Mouse (Mus musculus) heart, embryonic 16.5 days (tissue): ENCODE data around the gene Ube2m. TPM values are rescaled to one million over a fixed set of nuclear protein-coding genes. Genes with fewer than 3 reads are reported as not detected.

ENCODE experiments used
- ATAC-seq: fragments of 200-750 bp; cut with Nextera tagmentation; replicated peaks from 2 replicates; pipeline ENCODE4 v1.8.0; 2017; ENCODE audit warnings: moderate number of reproducible peaks; ENCODE audit not compliant: insufficient read depth, low FRiP score; ENCODE audit errors: extremely low read depth
- H3K27ac ChIP-seq: fragments of 300-500 bp; sonication (generic); 2 replicates; pipeline ENCODE4 v1.5.1; 2014; ENCODE audit warnings: mild to moderate bottlenecking, low read length, control low read depth, moderate library complexity
- H3K27me3 ChIP-seq: fragments of 300-500 bp; sonication (generic); 2 replicates; pipeline ENCODE4 v1.6.1; 2014; ENCODE audit warnings: low read length, mixed read lengths; ENCODE audit not compliant: control insufficient read depth, insufficient read depth
- H3K36me3 ChIP-seq: fragments of 300-500 bp; sonication (generic); 2 replicates; pipeline ENCODE4 v1.6.1; 2014; ENCODE audit not compliant: control insufficient read depth, insufficient read depth
- H3K4me1 ChIP-seq: fragments of 300-500 bp; sonication (generic); 2 replicates; pipeline ENCODE4 v1.6.1; 2014; ENCODE audit warnings: low read length, mixed read lengths; ENCODE audit not compliant: control insufficient read depth, insufficient read depth
- H3K4me2 ChIP-seq: fragments of 300-500 bp; sonication (generic); 2 replicates; pipeline ENCODE4 v1.6.1; 2014; ENCODE audit warnings: low read depth, mild to moderate bottlenecking, control low read depth, low read length
- H3K4me3 ChIP-seq: fragments of 300-500 bp; sonication (generic); 2 replicates; pipeline ENCODE4 v1.5.1; 2014; ENCODE audit warnings: mild to moderate bottlenecking, control low read depth, low read length
- H3K9ac ChIP-seq: fragments of 300-500 bp; sonication (generic); 2 replicates; pipeline ENCODE4 v1.6.1; 2014; ENCODE audit warnings: low read length, control low read depth
- H3K9me3 ChIP-seq: fragments of 300-500 bp; sonication (generic); replicated peaks from 2 replicates; pipeline ENCODE4 v1.6.1; 2016; ENCODE audit warnings: low read length; ENCODE audit not compliant: control insufficient read depth
- WGBS: fragments of 180-500 bp; shearing (Covaris S2); extraction: QIAGEN DNeasy Blood & Tissue Kit; methylation state at CpG from one replicate; pipeline ENCODE4 v1.1.7; 2014; 5-methylcytosine and 5-hydroxymethylcytosine counted together
- polyA plus RNA-seq: library from polyadenylated mRNA; unstranded; fragments of >200 nt; fragmentation: Nextera tagmentation; extraction: Ambion mirVana; gene quantifications from 2 replicates; pipeline ENCODE4 v1.2.1, GENCODE M21; 2015

The Ube2m gene
- polyA plus RNA-seq, 1 experiment from 2014 or later: 49.0 TPM

DNA sequence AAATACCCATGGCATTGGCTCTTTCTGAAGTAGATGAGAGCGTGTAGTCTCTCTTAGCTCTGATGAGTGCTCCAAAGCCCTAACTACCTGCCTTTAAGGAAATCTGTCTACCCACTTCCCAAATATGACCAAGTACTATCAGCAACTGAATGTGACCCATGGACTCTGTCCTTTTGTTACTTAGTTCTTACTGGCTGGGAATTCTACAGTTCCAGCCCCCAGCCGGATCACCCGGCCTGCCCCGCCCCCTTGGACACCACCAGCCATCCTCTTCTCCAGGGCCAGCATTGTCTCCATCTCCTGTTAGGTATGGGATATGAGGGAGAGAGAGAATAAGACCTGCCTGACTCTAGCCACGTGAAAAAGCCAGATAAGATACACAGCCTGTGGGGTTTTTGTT lies 40.0 kb downstream of the Ube2m start, which contains the start of gene Slc27a5:
Gene Slc27a5 (minus strand): TSS at position 140 of the 400 bp plus-strand sequence.
- 73% methylated on average over 5 of the region's 5 CpGs for WGBS
- Histone ChIP-seq H3K4me2 (no peak within 1 kb of the TSS), H3K9ac (no peak within 1 kb of the TSS), H3K4me1 (no peaks in the 10 kb centered on the region), H3K36me3 (no peaks in the 10 kb centered on the region), H3K4me3 (no peak within 1 kb of the TSS), H3K27me3 (no peaks in the 10 kb centered on the region), H3K9me3 (no peaks in the 10 kb centered on the region), H3K27ac (no peak within 1 kb of the TSS)
- no peak for ATAC-seq

DNA sequence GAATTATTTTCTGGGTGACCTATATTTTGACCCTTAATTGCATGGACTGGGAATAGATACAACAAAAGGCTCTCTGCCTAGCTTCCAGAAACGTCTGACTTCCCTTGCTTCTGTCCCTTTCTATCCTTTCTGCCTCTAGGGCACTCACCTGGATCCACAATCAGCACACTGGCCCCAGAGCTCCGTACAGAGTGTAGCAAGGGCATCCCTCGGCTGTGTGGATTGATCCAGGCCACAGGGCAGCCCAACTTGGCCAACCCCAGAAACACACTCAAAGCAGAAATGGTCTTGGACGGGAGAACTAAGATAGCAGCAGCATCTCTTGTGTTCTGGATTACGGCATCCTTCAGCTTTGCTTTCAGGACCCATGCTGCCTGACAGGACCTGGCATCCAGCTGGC lies 40.8 kb downstream of the Ube2m start:
- ATAC-seq: no peak
- H3K9me3 ChIP-seq: no peaks in the 10 kb centered on the region
- no peak overlapping the region for H3K4me3 ChIP-seq
- H3K4me1 ChIP-seq: no peaks in the 10 kb centered on the region
- no peaks in the 10 kb centered on the region for H3K36me3 ChIP-seq
- no peak overlapping the region for H3K4me2 ChIP-seq
- no peak overlapping the region for H3K9ac ChIP-seq
- no peaks in the 10 kb centered on the region for H3K27me3 ChIP-seq
- 55% methylated on average over 5 of the region's 5 CpGs for WGBS
- no peak overlapping the region for H3K27ac ChIP-seq

DNA sequence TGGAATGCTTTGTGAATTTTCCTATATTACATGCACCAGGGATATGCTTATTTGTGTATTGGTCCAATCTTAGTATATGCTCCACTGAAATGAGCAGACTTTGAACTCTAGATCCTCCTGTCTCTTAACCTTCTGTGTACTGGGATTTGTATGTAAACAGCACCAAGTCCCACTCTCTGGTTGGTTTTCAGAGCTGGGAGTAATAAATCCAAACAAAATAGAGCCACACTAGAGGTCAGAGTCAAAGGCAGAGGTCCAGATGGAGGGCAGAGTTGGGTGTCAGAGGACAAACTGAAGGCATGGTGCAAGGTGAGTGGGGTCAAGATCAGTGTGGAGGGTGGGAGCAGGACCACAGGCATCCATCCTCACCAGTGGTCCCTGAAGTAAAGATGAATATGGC lies 42.2 kb downstream of the Ube2m start:
- Histone ChIP-seq H3K4me3 (no peak overlapping the region), H3K9ac (no peak overlapping the region), H3K4me1 (no peaks in the 10 kb centered on the region), H3K36me3 (no peaks in the 10 kb centered on the region), H3K4me2 (no peak overlapping the region), H3K27ac (no peak overlapping the region), H3K9me3 (no peaks in the 10 kb centered on the region), H3K27me3 (no peaks in the 10 kb centered on the region)
- no peak for ATAC-seq

DNA sequence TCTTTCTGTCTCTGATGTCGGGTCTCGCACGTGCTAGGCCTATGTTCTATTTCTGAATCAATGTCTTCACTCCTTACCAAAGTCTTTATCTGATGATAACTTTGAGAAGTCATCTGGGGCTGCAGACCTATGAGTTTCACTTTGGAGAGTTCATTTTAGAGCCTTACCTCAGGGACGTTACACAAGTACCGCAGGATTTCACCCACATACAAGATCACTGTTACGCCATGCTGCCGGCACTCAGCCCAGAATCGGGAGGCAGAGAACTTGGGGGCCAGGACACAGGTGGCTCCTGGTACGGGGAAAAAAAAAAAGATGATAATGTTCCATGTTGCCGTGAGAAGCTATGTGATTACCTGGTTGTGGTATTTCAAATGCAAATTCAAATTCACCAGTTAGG lies 44.9 kb downstream of the Ube2m start:
- H3K9me3 ChIP-seq: no peaks in the 10 kb centered on the region
- 80% methylated on average over 10 of the region's 10 CpGs for WGBS
- H3K27ac ChIP-seq: no peak overlapping the region
- no peaks in the 10 kb centered on the region for H3K4me1 ChIP-seq
- no peaks in the 10 kb centered on the region for H3K27me3 ChIP-seq
- no peak overlapping the region for H3K9ac ChIP-seq
- H3K4me3 ChIP-seq: no peak overlapping the region
- H3K4me2 ChIP-seq: no peak overlapping the region
- H3K36me3 ChIP-seq: no peaks in the 10 kb centered on the region
- no peak for ATAC-seq

DNA sequence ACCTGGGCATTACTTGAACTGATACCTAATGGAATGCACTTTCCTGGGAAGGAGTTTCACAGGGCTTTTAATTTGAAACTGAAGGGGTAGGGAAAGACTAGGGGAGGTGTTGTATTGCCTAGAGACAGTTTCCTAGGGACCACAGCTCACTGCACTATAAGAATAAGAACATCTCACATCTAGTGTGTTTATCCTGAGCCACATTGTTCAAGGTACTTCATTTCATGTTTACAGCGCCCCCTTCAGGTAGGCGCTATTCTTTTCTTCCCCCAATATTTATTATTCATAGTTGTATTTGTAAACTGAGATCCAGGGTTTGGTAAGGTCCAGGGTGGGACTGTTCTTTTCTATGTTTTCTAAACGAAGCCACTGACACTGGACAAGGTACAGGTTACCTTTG lies 45.9 kb downstream of the Ube2m start:
- no peaks in the 10 kb centered on the region for H3K4me1 ChIP-seq

DNA sequence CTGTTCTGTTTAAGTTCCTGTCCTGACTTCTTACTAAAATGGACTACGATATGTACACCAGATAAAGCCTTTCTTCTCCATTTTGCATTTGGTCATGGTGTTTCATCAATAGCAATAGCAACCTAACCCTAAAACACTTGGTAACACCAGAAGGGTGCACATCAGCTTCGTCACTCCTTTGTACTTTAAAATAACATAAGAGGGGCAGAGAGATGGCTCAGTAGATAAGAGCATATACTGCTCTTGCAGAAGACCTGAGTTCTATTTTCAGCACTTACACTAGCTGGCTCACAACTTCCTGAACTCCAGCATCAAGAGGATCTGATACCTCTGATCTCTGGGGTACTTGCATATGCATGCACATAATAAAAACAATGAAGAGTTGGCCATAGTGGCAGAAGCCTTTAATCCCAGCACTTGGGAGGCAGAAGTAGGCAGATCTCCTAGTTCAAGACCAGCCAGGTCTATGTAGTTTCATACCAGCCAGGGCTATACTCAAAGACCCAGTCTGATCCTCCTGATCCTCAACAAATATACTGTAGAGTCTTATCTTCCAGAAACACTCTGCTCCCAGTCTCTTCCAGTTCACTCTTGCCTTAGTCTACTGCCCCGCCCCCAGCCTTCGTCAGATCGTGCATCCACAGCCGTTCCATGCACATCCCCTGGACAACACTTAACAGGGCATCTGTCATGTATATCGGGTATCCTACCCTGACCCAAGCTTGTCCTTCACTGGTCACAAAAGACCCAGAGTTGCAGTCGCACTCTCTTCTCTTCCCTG lies 50.5 kb downstream of the Ube2m start:
- ATAC-seq: no peak

More for the DNA sequence above, 45.9 kb downstream of the Ube2m start:
- Histone ChIP-seq H3K4me2 (no peak overlapping the region), H3K4me3 (no peak overlapping the region), H3K27ac (no peak overlapping the region), H3K9me3 (no peaks in the 10 kb centered on the region), H3K9ac (no peak overlapping the region), H3K27me3 (no peaks in the 10 kb centered on the region), H3K36me3 (no peaks in the 10 kb centered on the region)
- WGBS: 3% methylated on average over 3 of the region's 3 CpGs
- ATAC-seq: no peak

DNA sequence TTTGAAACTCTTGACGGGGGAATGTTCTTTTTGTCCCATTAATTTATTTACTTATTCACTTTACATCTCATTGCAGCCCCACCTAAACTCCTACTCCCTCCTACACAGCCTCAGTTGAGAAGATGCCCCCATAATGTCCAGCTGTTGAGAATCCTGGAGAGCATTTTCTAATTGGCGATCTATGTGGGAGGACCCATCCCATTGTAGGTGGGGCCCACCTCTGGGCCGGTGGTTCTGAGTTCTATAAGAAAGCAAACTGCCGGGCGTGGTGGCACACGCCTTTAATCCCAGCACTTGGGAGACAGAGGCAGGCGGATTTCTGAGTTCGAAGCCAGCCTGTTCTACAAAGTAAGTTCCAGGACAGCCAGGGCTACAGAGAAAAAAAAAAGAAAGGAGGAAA lies 51.2 kb downstream of the Ube2m start:
- 77% methylated on average over 8 of the region's 8 CpGs for WGBS
- no peak for ATAC-seq
- Histone ChIP-seq H3K27me3 (no peaks in the 10 kb centered on the region), H3K9ac (no peak overlapping the region), H3K4me2 (no peak overlapping the region), H3K4me3 (no peak overlapping the region), H3K9me3 (no peaks in the 10 kb centered on the region), H3K27ac (no peak overlapping the region), H3K4me1 (no peaks in the 10 kb centered on the region), H3K36me3 (no peaks in the 10 kb centered on the region)

More for the DNA sequence above, 50.5 kb downstream of the Ube2m start:
- Histone ChIP-seq H3K4me2 (no peak overlapping the region), H3K27me3 (no peaks in the 10 kb centered on the region), H3K9ac (no peak overlapping the region), H3K4me3 (no peak overlapping the region), H3K4me1 (no peaks in the 10 kb centered on the region), H3K27ac (no peak overlapping the region), H3K9me3 (no peaks in the 10 kb centered on the region), H3K36me3 (no peaks in the 10 kb centered on the region)
- WGBS: 71% methylated on average over 8 of the region's 8 CpGs

DNA sequence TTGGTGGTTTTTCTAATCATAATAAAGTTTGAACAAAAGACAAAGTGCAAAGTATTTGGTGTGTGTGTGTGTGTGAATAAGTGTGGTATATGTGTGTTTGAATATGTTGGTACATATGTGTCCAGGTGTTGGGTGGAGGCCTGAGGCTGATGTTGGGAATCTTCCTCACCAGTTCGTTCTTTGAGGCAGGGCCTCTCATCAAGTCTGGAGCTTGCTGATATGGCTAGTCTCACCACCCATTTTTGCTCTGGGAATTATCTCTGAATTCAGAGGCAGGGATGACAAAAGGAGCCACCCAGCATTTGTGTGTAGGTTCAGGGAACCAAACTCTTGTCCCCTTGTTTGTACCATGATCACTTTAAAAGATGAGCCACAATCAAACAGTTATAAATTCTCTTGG lies 52.4 kb downstream of the Ube2m start:
- ATAC-seq: no peak
- Histone ChIP-seq H3K9ac (no peak overlapping the region), H3K27ac (no peak overlapping the region), H3K27me3 (no peaks in the 10 kb centered on the region), H3K4me2 (no peak overlapping the region), H3K4me3 (no peak overlapping the region), H3K36me3 (no peaks in the 10 kb centered on the region), H3K4me1 (no peaks in the 10 kb centered on the region), H3K9me3 (no peaks in the 10 kb centered on the region)
- 61% methylated on average over 1 of the region's 1 CpGs for WGBS
